Mouse (Mus musculus) midbrain, embryonic 12.5 days (tissue): ENCODE data around the gene Nim1k. TPM values are rescaled to one million over a fixed set of nuclear protein-coding genes. Genes with fewer than 3 reads are reported as not detected.
A peak's percentile ranks its signal among the peaks of the same experiment; 100 is the strongest.

Source experiments
- ATAC-seq: fragments of 200-750 bp; cut with Nextera tagmentation; 2 replicates; pipeline ENCODE4 v1.8.0; 2017; ENCODE audit warnings: low read depth, moderate TSS enrichment, moderate library complexity; ENCODE audit not compliant: low FRiP score
- H3K27ac ChIP-seq: fragments of 300-500 bp; sonication (generic); replicated peaks from 2 replicates; pipeline ENCODE4 v1.5.1; 2016; ENCODE audit warnings: mild to moderate bottlenecking
- H3K27me3 ChIP-seq: fragments of 300-500 bp; sonication (generic); 2 replicates; pipeline ENCODE4 v1.6.1; 2016; ENCODE audit warnings: mild to moderate bottlenecking
- H3K36me3 ChIP-seq: fragments of 300-500 bp; sonication (generic); 2 replicates; pipeline ENCODE4 v1.6.1; 2016
- H3K4me1 ChIP-seq: fragments of 300-500 bp; sonication (generic); 2 replicates; pipeline ENCODE4 v1.6.1; 2016
- H3K4me2 ChIP-seq: fragments of 300-500 bp; sonication (generic); replicated peaks from 2 replicates; pipeline ENCODE4 v1.6.1; 2016; ENCODE audit warnings: mild to moderate bottlenecking, moderate library complexity
- H3K4me3 ChIP-seq: fragments of 300-500 bp; sonication (generic); 2 replicates; pipeline ENCODE4 v1.5.1; 2016; ENCODE audit warnings: mild to moderate bottlenecking
- H3K9ac ChIP-seq: fragments of 300-500 bp; sonication (generic); replicated peaks from 2 replicates; pipeline ENCODE4 v1.6.1; 2016; ENCODE audit warnings: mild to moderate bottlenecking, moderate library complexity
- H3K9me3 ChIP-seq: fragments of 300-500 bp; sonication (generic); 2 replicates; pipeline ENCODE4 v1.6.1; 2016; ENCODE audit warnings: mild to moderate bottlenecking
- WGBS: fragments of 180-500 bp; shearing (Covaris S2); methylation state at CpG from one replicate; pipeline ENCODE4 v1.1.7; 2016; 5-methylcytosine and 5-hydroxymethylcytosine counted together
- polyA plus RNA-seq: library from polyadenylated mRNA; unstranded; fragments of >200 nt; fragmentation: Nextera tagmentation; extraction: Ambion mirVana; gene quantifications from 2 replicates; pipeline ENCODE4 v1.2.1, GENCODE M21; 2016

Nim1k gene
- polyA plus RNA-seq: 1.7 and 2.6 TPM in 2 replicates

- no peaks in the 10 kb centered on the region for H3K9me3 ChIP-seq
- 1% methylated on average over 43 of the region's 43 CpGs for WGBS
- H3K9ac ChIP-seq: peak within 1 kb of the TSS; percentile 70
- H3K4me2 ChIP-seq: peak within 1 kb of the TSS; percentile 94
- no peaks in the 10 kb centered on the region for H3K36me3 ChIP-seq
- H3K27ac ChIP-seq: peak within 1 kb of the TSS; percentile 80
- H3K4me3 ChIP-seq: peak within 1 kb of the TSS; percentile 59
- peaks cover 22% of the 10 kb centered on the region for H3K4me1 ChIP-seq
- ATAC-seq: peak; percentile 91
- H3K27me3 ChIP-seq: no peaks in the 10 kb centered on the region
Observed at GRCm38 (mm10) chr13:119755681-119756471, at the start of gene Nim1k. TSS of gene Nim1k (minus strand) at chr13:119755882.

- Histone ChIP-seq H3K9me3 (no peaks in the 10 kb centered on the region), H3K36me3 (no peaks in the 10 kb centered on the region), H3K27me3 (no peaks in the 10 kb centered on the region), H3K4me1 (no peaks in the 10 kb centered on the region), H3K4me2 (no peak overlapping the region), H3K4me3 (no peak overlapping the region), H3K27ac (no peak overlapping the region), H3K9ac (no peak overlapping the region)
- no peak for ATAC-seq
- 65% methylated on average over 4 of the region's 4 CpGs for WGBS
Observed at GRCm38 (mm10) chr13:119797656-119798055, 42.0 kb upstream of the Nim1k start.

- H3K27me3 ChIP-seq: no peaks in the 10 kb centered on the region
- no peak overlapping the region for H3K27ac ChIP-seq
- no peak overlapping the region for H3K4me2 ChIP-seq
- H3K9me3 ChIP-seq: no peaks in the 10 kb centered on the region
- peaks cover 11% of the 10 kb centered on the region for H3K36me3 ChIP-seq
- H3K4me1 ChIP-seq: peaks cover 18% of the 10 kb centered on the region
- no peak overlapping the region for H3K4me3 ChIP-seq
- H3K9ac ChIP-seq: no peak overlapping the region
- 88% methylated on average over 5 of the region's 5 CpGs for WGBS
- no peak for ATAC-seq
Observed at GRCm38 (mm10) chr13:119792791-119793404, 37.2 kb upstream of the Nim1k start.

- no peaks in the 10 kb centered on the region for H3K9me3 ChIP-seq
- WGBS: 5% methylated on average over 18 of the region's 18 CpGs
- H3K27ac ChIP-seq: peak overlapping the region; percentile 91
- H3K4me3 ChIP-seq: peak overlapping the region; percentile 86
- peak overlapping the region; percentile 72 for H3K4me2 ChIP-seq
- peak overlapping the region; percentile 76 for H3K9ac ChIP-seq
- no peaks in the 10 kb centered on the region for H3K27me3 ChIP-seq
- H3K36me3 ChIP-seq: peaks cover 20% of the 10 kb centered on the region
- ATAC-seq: no peak
- H3K4me1 ChIP-seq: peaks cover 20% of the 10 kb centered on the region
Observed at GRCm38 (mm10) chr13:119791580-119792135, 36.0 kb upstream of the Nim1k start.

GRCm38 (mm10) chr13:119790761-119791579, 35.3 kb upstream of the Nim1k start, which contains the start of gene Zfp131:
TSS of gene Zfp131 (minus strand) at chr13:119790889.
- Histone ChIP-seq H3K4me2 (peak within 1 kb of the TSS; percentile 72), H3K4me1 (peaks cover 20% of the 10 kb centered on the region), H3K27me3 (no peaks in the 10 kb centered on the region), H3K9ac (peak within 1 kb of the TSS; percentile 76), H3K36me3 (peaks cover 24% of the 10 kb centered on the region), H3K4me3 (peak within 1 kb of the TSS; percentile 86), H3K27ac (peak within 1 kb of the TSS; percentile 91), H3K9me3 (no peaks in the 10 kb centered on the region)
- ATAC-seq: peak; percentile 96
- WGBS: 0% methylated on average over 63 of the region's 86 CpGs

GRCm38 (mm10) chr13:119789851-119790717, 34.4 kb upstream of the Nim1k start:
- peak; percentile 78 for ATAC-seq
- 1% methylated on average over 50 of the region's 66 CpGs for WGBS
- H3K27ac ChIP-seq: peak overlapping the region; percentile 91

GRCm38 (mm10) chr13:119783581-119783980, 27.9 kb upstream of the Nim1k start:
- WGBS: 89% methylated on average over 4 of the region's 4 CpGs
- H3K4me3 ChIP-seq: no peak overlapping the region
- H3K36me3 ChIP-seq: peaks cover 75% of the 10 kb centered on the region
- H3K9ac ChIP-seq: no peak overlapping the region
- H3K4me2 ChIP-seq: no peak overlapping the region
- H3K27me3 ChIP-seq: no peaks in the 10 kb centered on the region
- H3K27ac ChIP-seq: no peak overlapping the region
- no peaks in the 10 kb centered on the region for H3K9me3 ChIP-seq
- peaks cover 3% of the 10 kb centered on the region; the same call in 1 of the 2 replicates for H3K4me1 ChIP-seq
- ATAC-seq: no peak

More at GRCm38 (mm10) chr13:119789851-119790717, 34.4 kb upstream of the Nim1k start:
- H3K27me3 ChIP-seq: no peaks in the 10 kb centered on the region
- peak overlapping the region; percentile 86 for H3K4me3 ChIP-seq
- peak overlapping the region; percentile 76 for H3K9ac ChIP-seq
- H3K36me3 ChIP-seq: peaks cover 33% of the 10 kb centered on the region
- H3K9me3 ChIP-seq: no peaks in the 10 kb centered on the region
- peak overlapping the region; percentile 61 for H3K4me2 ChIP-seq
- H3K4me1 ChIP-seq: peaks cover 20% of the 10 kb centered on the region

GRCm38 (mm10) chr13:119768541-119768940, 12.9 kb upstream of the Nim1k start:
- Histone ChIP-seq H3K27me3 (no peaks in the 10 kb centered on the region), H3K9ac (no peak overlapping the region), H3K27ac (no peak overlapping the region), H3K4me2 (no peak overlapping the region), H3K9me3 (no peaks in the 10 kb centered on the region), H3K4me1 (no peaks in the 10 kb centered on the region), H3K4me3 (no peak overlapping the region), H3K36me3 (peaks cover 79% of the 10 kb centered on the region)
- ATAC-seq: no peak
- 87% methylated on average over 6 of the region's 6 CpGs for WGBS

- Histone ChIP-seq H3K36me3 (peaks cover 60% of the 10 kb centered on the region), H3K9ac (no peak overlapping the region), H3K4me2 (no peak overlapping the region), H3K9me3 (no peaks in the 10 kb centered on the region), H3K27ac (no peak overlapping the region), H3K4me1 (no peaks in the 10 kb centered on the region), H3K4me3 (no peak overlapping the region), H3K27me3 (no peaks in the 10 kb centered on the region)
- WGBS: 92% methylated on average over 7 of the region's 7 CpGs
- ATAC-seq: no peak
Observed at GRCm38 (mm10) chr13:119766480-119766879, 10.8 kb upstream of the Nim1k start.

- ATAC-seq: no peak
- no peak overlapping the region for H3K27ac ChIP-seq
- no peak overlapping the region for H3K9ac ChIP-seq
- no peak overlapping the region for H3K4me2 ChIP-seq
- no peaks in the 10 kb centered on the region for H3K9me3 ChIP-seq
- no peaks in the 10 kb centered on the region for H3K27me3 ChIP-seq
- peaks cover 5% of the 10 kb centered on the region; the same call in 1 of the 2 replicates for H3K36me3 ChIP-seq
- peaks cover 22% of the 10 kb centered on the region for H3K4me1 ChIP-seq
- WGBS: 34% methylated on average over 5 of the region's 5 CpGs
- no peak overlapping the region for H3K4me3 ChIP-seq
Observed at GRCm38 (mm10) chr13:119756831-119757230, 1.1 kb upstream of the Nim1k start.

GRCm38 (mm10) chr13:119755141-119755547, 538 bp downstream of the Nim1k start:
- Histone ChIP-seq H3K36me3 (no peaks in the 10 kb centered on the region), H3K4me3 (peak overlapping the region; percentile 59), H3K4me1 (peaks cover 22% of the 10 kb centered on the region), H3K27ac (peak overlapping the region; percentile 80), H3K9me3 (no peaks in the 10 kb centered on the region), H3K4me2 (peak overlapping the region; percentile 94), H3K9ac (peak overlapping the region; percentile 70), H3K27me3 (no peaks in the 10 kb centered on the region)
- under 1% methylated on average over 16 of the region's 16 CpGs for WGBS
- ATAC-seq: peak; percentile 74
